Mouse (Mus musculus) MEL (cell line): ENCODE results near the gene Stn1. TPM values are rescaled to one million over a fixed set of nuclear protein-coding genes. Genes with fewer than 3 reads are reported as not detected.

Experiments used
- DNase-seq: peaks from one replicate; pipeline ENCODE4 v3.0.0; 2011; ENCODE audit warnings: low read depth, low spot score
- H3K27ac ChIP-seq: 2 replicates; pipeline ENCODE4 v1.5.1; 2012; ENCODE audit warnings: low read depth, mild to moderate bottlenecking, control low read depth, low read length, moderate library complexity; ENCODE audit not compliant: control insufficient read depth
- H3K27me3 ChIP-seq, 2 experiments: fragments of 150-350 bp in 1 of 2; sonication (generic) in 1 of 2; 2 replicates each; pipeline ENCODE4 v1.6.1; 2012; ENCODE audit warnings: low read length in 2 of 2, mild to moderate bottlenecking in 2 of 2, improper control_type of control experiment in 1 of 2, moderate library complexity in 1 of 2; ENCODE audit not compliant: insufficient read depth in 2 of 2, control insufficient read depth in 1 of 2
- H3K36me3 ChIP-seq, 2 experiments: 2 replicates each; pipeline ENCODE4 v1.6.1; 2012 to 2014; ENCODE audit warnings: low read length in 2 of 2, improper control_type of control experiment in 1 of 2, inconsistent platforms in 1 of 2, mild to moderate bottlenecking in 1 of 2; ENCODE audit not compliant: insufficient read depth in 2 of 2, control insufficient read depth in 1 of 2
- H3K4me1 ChIP-seq, 2 experiments: fragments of 150-350 bp in 1 of 2; sonication (generic) in 1 of 2; 2 replicates each; pipeline ENCODE4 v1.6.1; 2012; ENCODE audit warnings: low read length in 2 of 2, improper control_type of control experiment in 1 of 2, mild to moderate bottlenecking in 1 of 2; ENCODE audit not compliant: insufficient read depth in 2 of 2, control insufficient read depth in 1 of 2
- H3K4me3 ChIP-seq, 2 experiments: fragments of 150-350 bp in 1 of 2; sonication (generic) in 1 of 2; 2 replicates each; pipeline ENCODE4 v1.5.1; 2012; ENCODE audit warnings: low read depth in 2 of 2, low read length in 2 of 2, mild to moderate bottlenecking in 2 of 2, moderate library complexity in 2 of 2, control low read depth in 1 of 2, improper control_type of control experiment in 1 of 2; ENCODE audit not compliant: control insufficient read depth in 1 of 2, insufficient read depth in 1 of 2
- H3K79me2 ChIP-seq: 2 replicates; pipeline ENCODE4 v1.6.1; 2012; ENCODE audit warnings: mild to moderate bottlenecking, low read length, moderate library complexity; ENCODE audit not compliant: control insufficient read depth, poor library complexity, insufficient read depth
- H3K9ac ChIP-seq: 2 replicates; pipeline ENCODE4 v1.6.1; 2012; ENCODE audit warnings: low read depth, mild to moderate bottlenecking, control low read depth, low read length, moderate library complexity; ENCODE audit not compliant: control insufficient read depth, poor library complexity, severe bottlenecking
- H3K9me3 ChIP-seq: fragments of 150-350 bp; sonication (generic); replicated peaks from 2 replicates; pipeline ENCODE4 v1.6.1; 2012; ENCODE audit warnings: mild to moderate bottlenecking, low read length, improper control_type of control experiment, moderate library complexity; ENCODE audit not compliant: insufficient read depth
- CHD2 ChIP-seq: IDR thresholded peaks from 2 replicates; pipeline ENCODE4 v1.6.1; 2011; ENCODE audit warnings: low read length, improper control_type of control experiment
- CTCF ChIP-seq, 3 experiments: IDR thresholded peaks in 2 of 3; conservative IDR thresholded peaks in 1 of 3; 2 replicates each; pipeline ENCODE4 v1.5.1; 2011 to 2012; ENCODE audit warnings: low read length in 3 of 3, low read depth in 2 of 3, mild to moderate bottlenecking in 2 of 3, improper control_type of control experiment in 1 of 3, inconsistent platforms in 1 of 3, mixed read lengths in 1 of 3, moderate library complexity in 1 of 3; ENCODE audit not compliant: control insufficient read depth in 1 of 3, insufficient read depth in 1 of 3, poor library complexity in 1 of 3, severe bottlenecking in 1 of 3
- E2F4 ChIP-seq: IDR thresholded peaks from 2 replicates; pipeline ENCODE4 v1.6.1; 2011; ENCODE audit warnings: low read depth, low read length, improper control_type of control experiment, borderline replicate concordance
- ELF1 ChIP-seq: IDR thresholded peaks from 2 replicates; pipeline ENCODE4 v1.6.1; 2014; ENCODE audit warnings: low read depth, mild to moderate bottlenecking, inconsistent platforms, low read length, improper control_type of control experiment, moderate library complexity
- EP300 ChIP-seq, 2 experiments: IDR thresholded peaks; 2 replicates each; pipeline ENCODE4 v1.6.1; 2011; ENCODE audit warnings: improper control_type of control experiment in 2 of 2, low read length in 2 of 2, low read depth in 1 of 2, mild to moderate bottlenecking in 1 of 2
- ETS1 ChIP-seq: IDR thresholded peaks from 2 replicates; pipeline ENCODE4 v1.6.1; 2012; ENCODE audit warnings: low read depth, mild to moderate bottlenecking, inconsistent platforms, low read length, improper control_type of control experiment, moderate library complexity
- GABPA ChIP-seq: IDR thresholded peaks from 2 replicates; pipeline ENCODE4 v1.6.1; 2012; ENCODE audit warnings: low read depth, mild to moderate bottlenecking, inconsistent platforms, low read length, improper control_type of control experiment, moderate library complexity
- GATA1 ChIP-seq: IDR thresholded peaks from 2 replicates; pipeline ENCODE4 v1.6.1; 2011; ENCODE audit warnings: low read depth, low read length, improper control_type of control experiment
- HCFC1 ChIP-seq: IDR thresholded peaks from 2 replicates; pipeline ENCODE4 v1.6.1; 2012; ENCODE audit warnings: low read depth, mild to moderate bottlenecking, inconsistent platforms, low read length, improper control_type of control experiment, moderate library complexity
- JUND ChIP-seq: IDR thresholded peaks from 2 replicates; pipeline ENCODE4 v1.6.1; 2011; ENCODE audit warnings: low read depth, mild to moderate bottlenecking, improper control_type of control experiment, low read length
- MAX ChIP-seq: IDR thresholded peaks from 2 replicates; pipeline ENCODE4 v1.6.1; 2011; ENCODE audit warnings: low read length, improper control_type of control experiment
- MAZ ChIP-seq: IDR thresholded peaks from 2 replicates; pipeline ENCODE4 v1.6.1; 2012; ENCODE audit warnings: low read depth, mild to moderate bottlenecking, inconsistent platforms, low read length, improper control_type of control experiment
- MYB ChIP-seq: IDR thresholded peaks from 2 replicates; pipeline ENCODE4 v1.6.1; 2011; ENCODE audit warnings: mild to moderate bottlenecking, low read depth, low read length, improper control_type of control experiment
- MYC ChIP-seq: IDR thresholded peaks from 2 replicates; pipeline ENCODE4 v1.6.1; 2011; ENCODE audit warnings: low read depth, mild to moderate bottlenecking, low read length, improper control_type of control experiment, moderate library complexity
- NRF1 ChIP-seq: IDR thresholded peaks from 2 replicates; pipeline ENCODE4 v1.6.1; 2014; ENCODE audit warnings: low read depth, mild to moderate bottlenecking, inconsistent platforms, low read length, improper control_type of control experiment, moderate library complexity; ENCODE audit not compliant: poor library complexity, insufficient read depth, severe bottlenecking
- POLR2AphosphoS2 ChIP-seq: IDR thresholded peaks from 2 replicates; pipeline ENCODE4 v1.6.1; 2011; ENCODE audit warnings: low read length, improper control_type of control experiment
- RAD21 ChIP-seq: IDR thresholded peaks from 2 replicates; pipeline ENCODE4 v1.6.1; 2011; ENCODE audit warnings: mild to moderate bottlenecking, low read depth, low read length, improper control_type of control experiment
- SIN3A ChIP-seq: IDR thresholded peaks from 2 replicates; pipeline ENCODE4 v1.6.1; 2012; ENCODE audit warnings: low read length, improper control_type of control experiment, inconsistent platforms
- SMC3 ChIP-seq: IDR thresholded peaks from 2 replicates; pipeline ENCODE4 v1.6.1; 2011; ENCODE audit warnings: low read depth, low read length, improper control_type of control experiment
- UBTF ChIP-seq: IDR thresholded peaks from 2 replicates; pipeline ENCODE4 v1.6.1; 2012; ENCODE audit warnings: low read depth, mild to moderate bottlenecking, inconsistent platforms, low read length, improper control_type of control experiment, moderate library complexity, borderline replicate concordance; ENCODE audit not compliant: insufficient read depth
- USF1 ChIP-seq: IDR thresholded peaks from 2 replicates; pipeline ENCODE4 v1.6.1; 2014; ENCODE audit warnings: low read depth, mild to moderate bottlenecking, inconsistent platforms, low read length, improper control_type of control experiment, moderate library complexity
- USF2 ChIP-seq, 2 experiments: IDR thresholded peaks; 2 replicates each; pipeline ENCODE4 v1.6.1; 2011 to 2012; ENCODE audit warnings: improper control_type of control experiment in 2 of 2, low read length in 2 of 2, borderline replicate concordance in 1 of 2, inconsistent platforms in 1 of 2, low read depth in 1 of 2, mild to moderate bottlenecking in 1 of 2; ENCODE audit not compliant: insufficient read depth in 1 of 2
- ZC3H11A ChIP-seq: IDR thresholded peaks from 2 replicates; pipeline ENCODE4 v1.6.1; 2012; ENCODE audit warnings: low read depth, mild to moderate bottlenecking, inconsistent platforms, low read length, improper control_type of control experiment
- ZMIZ1 ChIP-seq: IDR thresholded peaks from 2 replicates; pipeline ENCODE4 v1.6.1; 2012; ENCODE audit warnings: low read depth, mild to moderate bottlenecking, inconsistent platforms, low read length, improper control_type of control experiment, moderate library complexity
- ZNF384 ChIP-seq: IDR thresholded peaks from 2 replicates; pipeline ENCODE4 v1.6.1; 2012; ENCODE audit warnings: low read depth, mild to moderate bottlenecking, inconsistent platforms, low read length, improper control_type of control experiment
- polyA plus RNA-seq, 2 experiments: library from polyadenylated mRNA; stranded (reverse) in 1 of 2; unstranded in 1 of 2; fragments of >175 nt in 1 of 2; fragments of >200 nt in 1 of 2; gene quantifications; 2 replicates each; pipeline versions ENCODE4 v1.2.1 to v1.2.4; 2012; ENCODE audit warnings: low replicate concordance in 2 of 2, low read depth in 1 of 2; ENCODE audit not compliant: insufficient read length in 2 of 2, insufficient read depth in 1 of 2, missing spikeins in 1 of 2
- total RNA-seq: library from RNA; depleted of rRNA; stranded (reverse); fragments of 300-350 nt; gene quantifications from 2 replicates; pipeline ENCODE4 v1.2.3, GENCODE M21; 2012

Gene Stn1
- total and polyA plus RNA-seq, 3 experiments = 9.7 to 13.6 TPM; not detected in 1

GRCm38 (mm10) chr19:47536521-47537299 is 597 bp downstream of the Stn1 start (continued):
- TF ChIP-seq ETS1 (no peak), RAD21 (no peak), GATA1 (no peak), SMC3 (no peak)

GRCm38 (mm10) chr19:47534131-47534530 is 3.2 kb downstream of the Stn1 start:
- Histone ChIP-seq H3K27me3 (no peaks in the 10 kb centered on the region), H3K4me1 (peaks cover 9 to 37% of the 10 kb centered on the region in 2 experiments), H3K79me2 (no peaks in the 10 kb centered on the region), H3K9me3 (no peaks in the 10 kb centered on the region), H3K4me3 (no peak overlapping the region), H3K36me3 (peaks cover 0 to 22% of the 10 kb centered on the region in 2 experiments; a peak in 2 of 4 replicates), H3K27ac (no peak overlapping the region)
- DNase-seq = no peak
- TF ChIP-seq SIN3A (no peak), MYB (no peak), ZMIZ1 (no peak), MAX (no peak), UBTF (no peak), ETS1 (no peak), MAZ (no peak), CHD2 (no peak), JUND (no peak), EP300 (IDR thresholded peaks at IDR 0.05; ENCODE audit: low read depth in 1 of 2, low read length in 2 of 2) (no peak)
- TF ChIP-seq, all 39 proteins: peak for 0
- no peak overlapping the region for H3K9ac ChIP-seq

- H3K4me3 ChIP-seq = no peak overlapping the region
- peak; percentile 61 for DNase-seq
- no peaks in the 10 kb centered on the region for H3K9me3 ChIP-seq
- peaks cover 4 to 23% of the 10 kb centered on the region in 2 experiments for H3K4me1 ChIP-seq
- H3K79me2 ChIP-seq = no peaks in the 10 kb centered on the region
- H3K27me3 ChIP-seq = no peaks in the 10 kb centered on the region
- H3K36me3 ChIP-seq = peaks cover 0 to 8% of the 10 kb centered on the region in 2 experiments; a peak in 2 of 4 replicates
- TF ChIP-seq ZC3H11A (no peak; the same call in 1 of the 2 replicates), E2F4 (peak; percentile 44; the same call in 1 of the 2 replicates), JUND (0 out of 2 replicates have a peak, but pooled peaks have one; percentile 63), NRF1 (no peak), CTCF (IDR thresholded peaks at IDR 0.05 in 2 of 3, conservative IDR thresholded peaks at IDR 0.05 in 1 of 3; ENCODE audit: control insufficient read depth in 1 of 3, insufficient read depth in 1 of 3, low read depth in 2 of 3, low read length in 3 of 3, poor library complexity in 1 of 3, severe bottlenecking in 1 of 3) (peak; percentile 61 to 81 (median 71)), SMC3 (peak; percentile 54), MYC (0 out of 2 replicates have a peak, but pooled peaks have one; percentile 17), ZNF384 (peak; percentile 39), POLR2AphosphoS2 (no peak), RAD21 (peak; percentile 27), MYB (no peak), ELF1 (no peak), HCFC1 (0 out of 2 replicates have a peak, but pooled peaks have one; percentile 19), USF1 (no peak), USF2 (IDR thresholded peaks at IDR 0.05; ENCODE audit: borderline replicate concordance in 1 of 2, insufficient read depth in 1 of 2, low read depth in 1 of 2, low read length in 2 of 2) (no peak), SIN3A (no peak), GABPA (no peak), UBTF (no peak), EP300 (IDR thresholded peaks at IDR 0.05; ENCODE audit: low read depth in 1 of 2, low read length in 2 of 2) (no peak)
- H3K27ac ChIP-seq = no peak overlapping the region
- no peak overlapping the region for H3K9ac ChIP-seq
Observed at GRCm38 (mm10) chr19:47532449-47532848, 4.9 kb downstream of the Stn1 start.
